Mouse (Mus musculus): ENCODE results near the gene Arhgef2.

- TF ChIP-seq CTCF (IDR thresholded peaks at IDR 0.05), result no peak
- no peak for TF ChIP-seq EP300 (IDR thresholded peaks at IDR 0.05)
These were observed 27.0 kb upstream of the Arhgef2 start for GRCm38 (mm10) chr3:88578498-88579424.
